Mouse (Mus musculus) C2C12 (cell line): Measurements from ENCODE around the gene Paqr7. TPM values are rescaled to one million over a fixed set of nuclear protein-coding genes. Genes with fewer than 3 reads are reported as not detected.
"Not testable (repeated sequence)": the region's sequence is repeated elsewhere in the genome, so short reads cannot be mapped to it uniquely, and the experiment has no call there.

Experiments used
- H3K27me3 ChIP-seq: one replicate; pipeline ENCODE4 v1.6.1; 2011; ENCODE audit not compliant: control insufficient read depth, insufficient read depth, insufficient read length
- H3K36me3 ChIP-seq: one replicate; pipeline ENCODE4 v1.6.1; 2011; ENCODE audit not compliant: control insufficient read depth, insufficient read depth
- H3K4me3 ChIP-seq: one replicate; pipeline ENCODE4 v1.5.1; 2011; ENCODE audit warnings: mild to moderate bottlenecking, control low read depth; ENCODE audit not compliant: poor library complexity, insufficient read depth, severe bottlenecking
- H3K79me2 ChIP-seq: one replicate; pipeline ENCODE4 v1.6.1; 2011; ENCODE audit not compliant: control insufficient read depth, insufficient read depth
- H3K79me3 ChIP-seq: one replicate; pipeline ENCODE4 v1.6.1; 2011; ENCODE audit warnings: low read depth, control low read depth
- H3ac ChIP-seq: one replicate; pipeline ENCODE3; 2011; ENCODE audit warnings: low read depth; ENCODE audit not compliant: control insufficient read depth, insufficient read length
- CEBPB ChIP-seq: IDR thresholded peaks from one replicate; pipeline ENCODE4 v1.6.1; 2011; ENCODE audit warnings: low read depth, mild to moderate bottlenecking, control low read depth, moderate library complexity
- CTCF ChIP-seq: IDR thresholded peaks from one replicate; pipeline ENCODE4 v1.5.1; 2011; ENCODE audit not compliant: control insufficient read depth, insufficient read depth, insufficient read length
- FOSL1 ChIP-seq: IDR thresholded peaks from one replicate; pipeline ENCODE4 v1.8.0; 2011; ENCODE audit warnings: mild to moderate bottlenecking, low read length; ENCODE audit not compliant: poor library complexity, insufficient read depth, severe bottlenecking
- MAX ChIP-seq: IDR thresholded peaks from one replicate; pipeline ENCODE4 v1.6.1; 2011; ENCODE audit warnings: mild to moderate bottlenecking, control low read depth
- MYOD1 ChIP-seq: IDR thresholded peaks from one replicate; pipeline ENCODE4 v1.6.1; 2011; ENCODE audit warnings: low read depth; ENCODE audit not compliant: control insufficient read depth, insufficient read length
- MYOG ChIP-seq: IDR thresholded peaks from one replicate; pipeline ENCODE4 v1.6.1; 2011; ENCODE audit not compliant: control insufficient read depth, insufficient read length; ENCODE audit errors: extremely low read depth
- USF1 ChIP-seq: IDR thresholded peaks from one replicate; pipeline ENCODE4 v1.6.1; 2011; ENCODE audit warnings: low read depth, mild to moderate bottlenecking, control low read depth, moderate library complexity
- polyA plus RNA-seq: library from polyadenylated mRNA; unstranded; fragments of >200 nt; fragmentation: generic; extraction: Trizol; gene quantifications from one replicate; pipeline ENCODE4 v1.2.1, GENCODE M21; 2012; ENCODE audit warnings: missing spikeins

The Paqr7 gene
- polyA plus RNA-seq, 1 experiment = 5.1 TPM

DNA sequence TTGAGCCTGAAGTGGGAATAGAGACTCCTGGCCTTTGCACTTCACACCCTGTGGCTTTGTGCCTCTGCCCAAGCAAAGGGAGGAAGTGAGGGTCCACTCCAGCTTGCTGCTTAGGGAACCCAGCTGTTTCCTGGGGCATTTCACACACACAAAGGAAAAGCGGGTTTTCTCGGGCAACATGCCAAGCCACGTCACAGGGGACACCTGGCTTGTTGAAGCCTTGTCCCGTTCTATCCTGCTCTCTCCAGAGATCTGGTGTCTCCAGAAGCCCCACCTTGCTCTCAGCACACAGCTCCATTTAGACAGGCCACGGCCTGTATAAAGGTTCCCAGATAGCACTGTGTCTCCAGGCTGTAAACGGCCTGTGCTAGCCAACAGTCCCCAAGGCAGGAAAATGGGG lies 4.8 kb upstream of the Paqr7 start:
- Histone ChIP-seq H3K36me3 (no peaks in the 10 kb centered on the region), H3K79me2 (no peaks in the 10 kb centered on the region), H3ac (no peak overlapping the region), H3K79me3 (no peaks in the 10 kb centered on the region), H3K27me3 (no peaks in the 10 kb centered on the region), H3K4me3 (no peak overlapping the region)
- no peak for TF ChIP-seq MYOD1

GRCm38 (mm10) chr4:134494161-134494560 lies 2.3 kb upstream of the Paqr7 start:
- not testable (repeated sequence) for H3K36me3 ChIP-seq, H3K27me3 ChIP-seq, H3K4me3 ChIP-seq, H3K79me2 ChIP-seq, H3ac ChIP-seq, H3K79me3 ChIP-seq

GRCm38 (mm10) chr4:134494780-134495545 lies 1.5 kb upstream of the Paqr7 start:
- no peaks in the 10 kb centered on the region for H3K36me3 ChIP-seq
- no peaks in the 10 kb centered on the region for H3K27me3 ChIP-seq
- H3ac ChIP-seq = no peak overlapping the region
- H3K79me3 ChIP-seq = no peaks in the 10 kb centered on the region
- H3K79me2 ChIP-seq = no peaks in the 10 kb centered on the region
- TF ChIP-seq USF1 (no peak), MAX (no peak), MYOG (no peak), CTCF (no peak)
- H3K4me3 ChIP-seq = no peak overlapping the region

DNA sequence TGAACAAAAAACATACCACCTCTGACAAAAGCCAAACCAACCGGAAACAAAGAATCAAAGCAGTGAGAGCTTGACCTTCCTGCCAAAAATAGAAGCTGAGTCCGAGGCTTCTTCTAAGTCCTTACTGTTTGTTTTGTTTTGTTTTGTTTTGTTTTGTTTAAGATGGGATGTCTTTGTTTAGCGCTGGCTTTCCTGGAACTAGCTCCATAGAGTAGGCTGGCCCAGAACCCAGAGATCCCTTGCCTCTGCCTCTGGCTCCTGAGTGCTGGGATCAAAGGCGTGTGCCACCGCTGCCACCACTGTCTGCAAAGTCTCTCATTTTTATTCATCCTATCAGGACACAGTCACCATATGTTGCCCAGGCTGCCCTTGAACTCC lies 962 bp upstream of the Paqr7 start:
- H3K36me3 ChIP-seq = no peaks in the 10 kb centered on the region
- H3K79me3 ChIP-seq = no peaks in the 10 kb centered on the region
- H3K4me3 ChIP-seq = no peak overlapping the region
- no peak overlapping the region for H3ac ChIP-seq
- no peaks in the 10 kb centered on the region for H3K79me2 ChIP-seq
- no peak for TF ChIP-seq FOSL1
- no peak for TF ChIP-seq CEBPB
- TF ChIP-seq MAX = no peak
- TF ChIP-seq MYOD1 = no peak
- no peak for TF ChIP-seq USF1
- TF ChIP-seq MYOG = no peak
- no peaks in the 10 kb centered on the region for H3K27me3 ChIP-seq

- no peaks in the 10 kb centered on the region for H3K79me2 ChIP-seq
- peak overlapping the region; percentile 18 for H3K4me3 ChIP-seq
- no peaks in the 10 kb centered on the region for H3K79me3 ChIP-seq
- no peaks in the 10 kb centered on the region for H3K27me3 ChIP-seq
- peak overlapping the region; percentile 34 for H3ac ChIP-seq
- no peak for TF ChIP-seq CTCF
- TF ChIP-seq MYOD1 = no peak
- no peak for TF ChIP-seq FOSL1
- no peak for TF ChIP-seq USF1
- TF ChIP-seq MAX = no peak
- no peak for TF ChIP-seq MYOG
- no peak for TF ChIP-seq CEBPB
- no peaks in the 10 kb centered on the region for H3K36me3 ChIP-seq
These were observed 726 bp downstream of the Paqr7 start for GRCm38 (mm10) chr4:134497223-134497622.

DNA sequence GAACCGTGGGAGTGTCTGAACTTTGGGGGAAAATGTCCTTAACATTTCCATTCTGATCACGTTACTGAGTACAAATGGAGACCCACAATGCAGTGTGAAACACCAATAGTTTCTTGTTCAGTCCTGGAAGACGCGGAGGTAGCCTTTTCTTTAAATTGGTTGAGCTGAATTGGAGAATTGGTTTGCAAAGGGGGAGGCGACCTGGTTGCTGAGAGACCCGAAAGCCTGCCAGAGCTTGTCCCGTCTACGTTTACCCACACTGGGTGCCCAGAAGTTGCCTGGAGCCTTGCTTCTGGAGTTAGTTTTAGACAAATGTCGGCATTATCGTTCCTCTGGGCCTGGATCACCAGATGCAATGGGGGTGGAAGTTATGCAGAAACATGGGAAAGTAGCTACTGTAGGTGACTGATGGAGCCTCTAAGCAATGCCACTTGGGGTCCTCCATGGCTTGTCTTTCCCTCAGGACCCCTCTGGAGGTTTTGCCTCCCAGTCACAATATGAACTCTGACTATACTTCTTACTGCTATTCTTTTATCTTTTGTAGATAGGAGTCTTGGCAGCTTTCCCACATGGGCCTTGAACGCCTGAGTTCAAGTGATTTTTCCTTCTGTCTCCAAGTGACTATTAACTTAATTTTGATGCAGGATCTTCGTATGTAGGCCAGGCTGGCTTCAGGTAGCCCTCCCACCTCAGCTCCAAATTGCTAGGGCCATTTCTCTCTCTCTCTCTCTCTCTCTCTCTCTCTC lies 1.7 kb downstream of the Paqr7 start:
- H3K36me3 ChIP-seq = no peaks in the 10 kb centered on the region
- no peak for TF ChIP-seq USF1
- TF ChIP-seq CEBPB = no peak
- no peak for TF ChIP-seq FOSL1
- no peak for TF ChIP-seq MYOD1
- TF ChIP-seq CTCF = no peak
- TF ChIP-seq MYOG = no peak
- TF ChIP-seq MAX = no peak
- no peak overlapping the region for H3ac ChIP-seq
- no peak overlapping the region for H3K4me3 ChIP-seq
- H3K27me3 ChIP-seq = no peaks in the 10 kb centered on the region
- H3K79me2 ChIP-seq = no peaks in the 10 kb centered on the region
- H3K79me3 ChIP-seq = no peaks in the 10 kb centered on the region

DNA sequence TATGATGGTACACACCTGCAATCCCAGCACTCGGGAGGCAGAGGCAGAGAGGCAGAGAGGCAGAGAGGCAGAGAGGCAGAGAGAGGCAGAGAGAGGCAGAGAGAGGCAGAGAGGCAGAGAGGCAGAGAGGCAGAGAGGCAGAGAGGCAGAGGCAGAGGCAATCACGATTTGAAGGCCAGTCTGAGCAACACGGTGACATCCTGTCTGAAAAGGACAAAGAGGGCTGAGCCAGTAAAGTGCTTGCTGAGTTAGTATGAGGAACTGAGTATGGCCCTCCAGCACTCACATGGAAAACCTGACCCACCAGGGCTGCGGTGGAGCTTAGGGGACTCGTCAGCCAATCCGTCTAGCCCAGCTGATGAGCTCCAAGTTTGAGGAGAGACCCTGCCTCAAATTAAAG lies 2.5 kb downstream of the Paqr7 start:
- not testable (repeated sequence) for H3K79me2 ChIP-seq, H3K27me3 ChIP-seq, H3K36me3 ChIP-seq, H3ac ChIP-seq, H3K4me3 ChIP-seq, H3K79me3 ChIP-seq
